Mouse (Mus musculus) monocyte, adult 2 months (primary cell): ENCODE results near the gene Cphx1.
"Not testable (repeated sequence)": the region's sequence is repeated elsewhere in the genome, so short reads cannot be mapped to it uniquely, and the experiment has no call there.

Experiments used
- DNase-seq, 2 experiments: peaks; one replicate each; pipeline ENCODE4 v3.0.0; 2022; ENCODE audit warnings: low spot score in 2 of 2, low read depth in 1 of 2

The Cphx1 gene

GRCm38 (mm10) chr14:25938004-25938403 lies at the start of gene Cphx1:
Cphx1 (plus strand) TSS chr14:25938304.
- not testable (repeated sequence) for DNase-seq

DNA sequence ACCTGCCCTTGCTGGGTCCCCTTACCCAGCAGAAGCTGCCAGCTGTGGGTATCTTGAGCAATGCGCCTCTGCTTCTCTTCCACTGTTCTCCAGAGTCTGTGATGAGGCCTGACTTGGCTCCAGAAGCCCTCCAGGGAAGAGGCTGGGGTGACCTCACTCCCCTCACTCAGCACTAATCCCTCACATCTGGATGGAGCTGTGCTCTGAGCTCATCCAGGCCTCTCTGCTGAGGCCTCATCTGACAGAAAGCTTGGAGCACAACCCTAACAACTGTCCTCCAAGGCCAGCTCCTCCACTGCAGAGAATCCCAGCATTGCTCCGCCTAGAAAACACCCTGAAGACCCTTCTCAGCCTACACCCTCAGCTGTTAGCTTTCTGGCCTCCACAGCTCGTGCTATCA lies 43.5 kb upstream of the Cphx1 start:
- DNase-seq = not testable (repeated sequence)

DNA sequence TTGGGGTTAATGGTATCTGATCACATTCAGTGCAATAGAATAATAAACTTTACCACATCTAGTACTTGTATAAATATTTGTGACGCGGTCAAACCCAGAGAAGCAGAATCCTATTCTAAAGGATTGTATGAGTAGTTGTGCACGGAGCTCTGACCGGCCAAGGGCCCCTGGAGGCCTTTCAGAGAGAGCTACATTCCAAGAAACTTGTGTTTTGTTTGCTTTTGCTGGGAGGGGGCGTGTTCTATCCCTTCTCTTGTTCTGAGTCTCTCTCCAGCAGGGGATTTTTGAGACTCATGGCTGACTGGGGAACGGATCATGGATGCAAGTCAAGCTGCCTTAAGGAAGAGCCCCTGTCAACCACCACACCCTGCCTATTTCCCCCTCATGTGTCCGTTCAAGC lies 42.4 kb upstream of the Cphx1 start:
- not testable (repeated sequence) for DNase-seq

- DNase-seq = not testable (repeated sequence)
Measured at GRCm38 (mm10) chr14:25903000-25903399, 35.1 kb upstream of the Cphx1 start, which contains the start of gene Plac9a. Plac9a (minus strand) TSS chr14:25903100.

GRCm38 (mm10) chr14:25905243-25905642 lies 32.9 kb upstream of the Cphx1 start:
- DNase-seq = not testable (repeated sequence)

GRCm38 (mm10) chr14:25907272-25907671 lies 30.8 kb upstream of the Cphx1 start:
- DNase-seq = not testable (repeated sequence)

- not testable (repeated sequence) for DNase-seq
Measured at GRCm38 (mm10) chr14:25908976-25909375, 29.1 kb upstream of the Cphx1 start.

DNA sequence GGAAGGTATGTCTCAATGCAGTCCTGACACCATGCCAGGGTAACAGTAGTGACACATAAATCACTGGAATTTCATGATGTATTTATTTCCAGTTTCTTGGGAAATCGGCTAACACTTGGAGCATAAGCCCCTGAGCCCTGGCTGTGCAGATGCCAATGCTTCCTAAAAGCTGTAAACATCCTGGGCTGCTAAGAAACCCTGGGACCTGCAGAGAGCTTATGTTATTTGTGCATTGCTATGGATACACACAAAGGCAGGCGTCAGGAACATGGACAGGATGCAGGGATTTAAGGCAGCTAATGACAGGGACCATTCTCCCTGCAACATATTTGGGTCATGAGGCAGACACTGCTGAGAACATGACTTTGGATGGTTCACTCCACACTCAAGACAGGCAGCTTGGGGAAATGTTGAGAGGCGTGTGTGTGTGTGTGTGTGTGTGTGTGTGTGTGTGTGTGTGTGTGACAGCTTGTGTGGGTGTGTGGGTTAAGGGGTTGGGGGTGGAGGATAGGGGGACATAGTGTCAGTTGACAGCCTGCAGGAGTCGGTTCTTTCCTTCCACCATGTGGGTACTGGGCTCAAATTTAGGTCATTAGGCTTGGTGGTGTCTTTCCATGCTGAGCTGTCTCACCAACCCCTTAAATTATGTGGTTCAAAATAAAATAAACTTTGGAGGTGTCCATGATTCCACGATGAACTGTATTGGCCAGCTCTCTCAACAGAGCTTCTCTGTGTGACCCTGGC lies 19.5 kb upstream of the Cphx1 start:
- not testable (repeated sequence) for DNase-seq

DNA sequence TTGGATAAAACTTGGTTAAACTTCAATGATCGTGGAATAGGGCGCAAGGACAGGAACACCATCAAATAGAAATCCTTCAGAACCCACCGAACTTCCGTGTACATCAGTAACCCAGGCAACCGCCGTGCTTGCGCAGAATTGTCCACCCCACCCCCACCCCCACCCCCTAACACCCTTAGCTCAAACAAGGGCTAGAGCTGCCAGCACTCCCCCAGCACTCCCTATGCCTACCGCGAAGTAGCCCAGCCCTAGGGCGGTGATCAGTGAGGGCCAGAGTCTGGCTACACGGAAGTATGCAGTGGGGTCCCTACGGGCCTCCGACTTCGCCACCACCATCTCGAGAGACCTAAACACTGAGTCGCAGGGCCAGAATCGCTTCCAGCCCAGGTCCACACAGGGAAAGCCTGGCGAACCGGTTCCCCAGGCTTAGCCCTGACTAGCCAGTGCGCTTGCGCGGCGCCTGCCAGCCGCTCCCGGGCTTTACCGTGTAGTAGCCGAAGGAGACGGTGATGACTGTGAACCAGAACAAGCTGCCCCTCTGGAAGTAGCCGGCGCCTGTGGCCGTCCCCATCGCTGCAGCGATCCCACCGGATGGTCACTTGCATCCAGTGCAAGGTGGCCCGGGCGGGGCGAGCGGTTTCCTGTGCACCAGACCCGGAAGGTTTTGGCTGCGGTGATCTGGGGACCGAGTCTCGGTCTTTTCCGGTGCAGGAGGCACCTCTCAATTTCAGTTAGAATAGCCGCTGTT lies 11.1 kb upstream of the Cphx1 start:
- not testable (repeated sequence) for DNase-seq

DNA sequence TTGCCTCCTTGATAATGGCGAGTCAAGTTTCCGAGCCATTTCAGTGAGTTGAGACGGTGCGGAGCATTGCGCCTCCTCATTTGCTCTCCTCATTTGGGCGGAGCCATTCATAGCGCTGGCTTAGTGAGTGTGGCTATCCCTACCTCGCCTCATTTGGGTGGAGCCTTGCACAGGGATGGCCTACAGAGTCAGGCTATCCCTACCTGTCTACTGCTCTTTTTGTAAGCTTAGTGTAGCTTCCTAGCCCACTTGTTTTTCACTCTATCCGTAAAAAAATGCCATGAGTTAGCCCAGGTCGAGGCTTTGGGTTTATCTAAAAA lies 10.6 kb upstream of the Cphx1 start, which contains the start of gene Tmem254a:
Tmem254a (minus strand) TSS at position 111 of the 320 bp plus-strand sequence.
- not testable (repeated sequence) for DNase-seq

DNA sequence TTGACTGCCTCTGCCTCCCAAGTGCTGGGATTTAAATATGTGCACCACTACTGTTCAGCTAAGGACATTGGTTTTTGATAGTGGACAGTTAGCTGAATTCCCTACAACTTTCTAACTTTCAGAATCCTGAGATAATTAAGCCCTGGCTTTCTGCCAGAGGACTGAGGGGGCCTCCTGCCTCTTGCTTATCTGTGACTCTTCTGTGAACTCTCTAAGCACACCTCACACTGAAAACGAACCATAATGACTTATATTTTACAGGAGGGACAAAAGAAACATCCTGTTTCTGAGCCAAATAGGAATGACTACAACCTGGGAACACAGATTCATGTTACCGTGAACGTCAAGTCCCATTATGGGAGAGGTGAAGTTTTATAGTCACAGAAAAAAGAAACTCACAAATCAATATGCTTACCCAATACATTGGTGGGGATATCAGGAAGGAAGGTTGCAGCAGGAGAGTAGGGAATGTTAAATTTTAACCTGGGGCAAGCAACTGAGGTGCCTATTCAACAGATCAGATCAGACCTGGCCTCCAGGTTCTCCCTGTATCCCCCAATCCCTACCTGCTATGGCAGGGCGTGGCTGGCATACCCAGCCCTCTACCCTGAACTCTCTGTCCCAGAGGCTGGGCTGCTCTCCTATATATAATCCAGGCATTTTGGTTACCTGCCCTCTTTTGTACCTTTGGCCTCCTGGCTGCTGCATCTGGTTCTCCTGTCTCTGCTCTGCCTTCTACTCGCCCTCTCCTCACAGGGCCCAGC lies 1.1 kb upstream of the Cphx1 start:
- not testable (repeated sequence) for DNase-seq

DNA sequence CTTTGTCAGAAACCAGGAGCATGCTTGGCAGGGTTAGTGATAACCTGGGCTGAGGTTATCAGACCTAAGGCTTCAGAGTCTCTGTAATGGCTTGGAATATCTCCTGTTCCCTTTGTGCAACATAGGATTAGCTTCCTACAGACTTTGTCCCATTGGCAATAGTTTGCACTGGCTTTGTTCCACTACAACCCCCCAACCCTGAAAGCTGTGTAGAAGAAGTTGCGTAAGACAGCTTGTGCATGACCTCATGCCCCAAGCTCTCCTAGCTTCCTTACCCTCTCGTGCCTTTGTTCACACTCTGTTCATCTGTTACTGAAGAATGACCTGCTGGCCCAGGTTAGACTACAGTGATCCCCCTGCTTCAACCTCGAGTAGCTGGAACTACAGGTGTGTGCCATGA lies 19.8 kb downstream of the Cphx1 start:
- not testable (repeated sequence) for DNase-seq

DNA sequence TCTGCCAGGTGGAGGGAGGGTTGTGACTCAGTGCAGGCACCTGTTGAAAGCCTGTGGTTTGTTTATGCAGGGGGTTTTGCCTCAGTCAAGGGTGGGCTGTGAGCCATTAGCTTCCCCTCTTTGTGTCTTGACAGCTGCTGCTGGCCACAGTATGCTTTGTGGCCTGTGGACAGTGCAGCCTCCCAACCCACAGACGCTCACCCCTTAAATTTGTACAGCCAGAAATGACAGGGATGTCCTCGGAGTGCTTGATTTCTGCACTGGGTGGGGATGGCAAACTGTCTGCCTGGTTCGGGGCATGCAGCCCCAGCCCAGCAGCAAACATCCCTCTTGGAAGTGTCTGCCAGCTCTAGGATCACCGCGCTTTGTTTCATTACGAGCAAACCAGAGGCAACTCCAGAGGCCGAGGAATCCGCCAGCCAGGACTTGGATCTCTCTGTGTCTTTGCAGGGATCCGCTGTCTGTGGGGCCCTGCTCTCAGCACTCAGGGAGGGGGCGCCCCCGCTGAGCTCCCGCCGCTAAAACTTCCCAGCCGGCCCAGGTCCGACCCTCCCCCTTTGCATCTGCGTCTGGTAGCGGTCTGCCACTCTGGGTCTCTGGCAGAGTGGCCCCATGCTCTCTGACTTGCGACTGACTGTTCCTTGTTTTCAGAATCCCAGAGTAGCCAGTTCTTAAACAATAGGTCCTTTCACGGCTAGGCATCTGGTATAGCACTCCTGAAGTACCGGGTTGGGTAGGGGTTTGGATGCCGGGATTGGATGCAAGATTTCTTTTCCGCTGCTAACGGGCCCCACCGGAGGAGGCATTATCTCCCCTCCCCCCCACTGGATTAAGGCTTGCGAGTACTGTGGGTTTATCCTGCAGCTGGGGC lies 40.5 kb downstream of the Cphx1 start, which contains the start of gene Duxbl1:
Duxbl1 (plus strand) TSS at position 207 of the 871 bp plus-strand sequence.
- DNase-seq = not testable (repeated sequence)

DNA sequence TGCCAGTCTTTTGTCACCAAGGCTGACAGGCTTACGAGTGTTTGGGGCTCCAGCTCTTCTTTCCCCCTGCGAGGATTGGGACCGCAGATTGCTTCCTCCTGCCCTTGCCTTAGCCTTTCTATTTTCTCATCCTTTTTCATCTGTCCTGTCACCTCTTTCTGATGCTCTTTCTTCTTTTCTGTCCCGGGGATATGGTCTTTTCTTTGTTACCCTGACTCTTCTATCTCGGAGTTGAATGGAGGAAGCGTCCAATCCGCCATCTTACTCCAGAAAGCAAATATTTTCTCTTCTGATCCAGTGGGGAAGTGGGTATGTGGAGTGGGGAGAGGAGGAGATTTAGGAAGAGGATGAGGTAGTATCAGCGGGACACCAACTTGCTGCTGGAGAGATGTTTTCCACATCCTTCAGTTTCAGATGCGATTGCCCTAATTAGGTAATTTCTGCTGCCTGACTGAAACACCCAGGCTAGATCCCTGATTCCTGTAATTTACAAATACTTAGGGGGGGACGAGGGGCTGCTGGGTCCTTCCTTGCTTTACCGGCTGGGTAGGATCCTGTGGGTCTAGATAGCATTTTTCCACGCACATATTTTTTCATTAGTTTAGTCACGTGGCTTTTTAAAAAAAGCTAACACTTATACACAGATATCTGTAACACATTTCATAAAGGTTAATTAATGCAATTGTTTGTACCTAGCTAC lies 41.3 kb downstream of the Cphx1 start:
- DNase-seq = not testable (repeated sequence)

- not testable (repeated sequence) for DNase-seq
Measured at GRCm38 (mm10) chr14:25981880-25982279, 43.8 kb downstream of the Cphx1 start.
